Mouse (Mus musculus): ENCODE data around the gene Socs2.
"Not testable (repeated sequence)": the region's sequence is repeated elsewhere in the genome, so short reads cannot be mapped to it uniquely, and the experiment has no call there.

Gene Socs2

DNA sequence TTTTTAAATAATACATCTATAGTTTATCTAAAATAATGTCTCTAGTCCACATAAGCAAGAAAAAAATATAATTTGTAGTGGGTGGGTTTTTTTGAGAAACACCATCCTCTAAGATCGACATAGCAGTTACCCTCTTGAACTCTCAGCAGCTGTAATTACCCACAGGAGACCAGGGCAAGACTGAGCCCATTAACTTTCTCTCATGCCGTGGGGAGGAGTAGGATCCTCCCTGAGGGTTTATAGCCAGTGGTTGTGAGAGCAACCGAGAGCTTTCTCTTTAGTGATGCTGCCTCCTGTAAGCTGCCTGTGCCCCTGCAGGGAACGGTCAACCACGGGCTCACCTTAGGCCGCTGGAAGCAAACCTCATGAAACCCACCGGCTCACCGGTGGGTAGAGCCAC, 24.9 kb downstream of the Socs2 start:
- no peak for DNase-seq (ENCODE audit: low read depth, low spot score)

DNA sequence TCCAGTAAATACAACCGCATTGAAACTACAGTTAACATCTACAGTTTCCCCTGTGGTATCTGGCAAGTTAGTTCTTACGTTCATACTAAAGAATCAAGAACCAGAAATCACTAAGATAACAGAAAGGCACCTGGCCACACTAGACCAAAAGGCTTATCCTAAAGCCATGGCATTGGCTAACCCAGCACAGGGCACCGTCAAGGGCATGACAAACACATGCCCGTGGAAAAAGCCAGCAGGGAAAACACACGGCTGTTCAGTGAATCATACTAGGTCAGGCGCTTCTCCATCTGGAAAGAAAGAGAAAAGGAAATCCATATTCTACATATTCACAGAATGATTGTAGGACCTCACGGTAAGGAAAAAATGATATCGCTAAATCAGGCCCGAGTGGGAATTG, 26.1 kb downstream of the Socs2 start:
- DNase-seq (ENCODE audit: low read depth, low spot score): no peak

DNA sequence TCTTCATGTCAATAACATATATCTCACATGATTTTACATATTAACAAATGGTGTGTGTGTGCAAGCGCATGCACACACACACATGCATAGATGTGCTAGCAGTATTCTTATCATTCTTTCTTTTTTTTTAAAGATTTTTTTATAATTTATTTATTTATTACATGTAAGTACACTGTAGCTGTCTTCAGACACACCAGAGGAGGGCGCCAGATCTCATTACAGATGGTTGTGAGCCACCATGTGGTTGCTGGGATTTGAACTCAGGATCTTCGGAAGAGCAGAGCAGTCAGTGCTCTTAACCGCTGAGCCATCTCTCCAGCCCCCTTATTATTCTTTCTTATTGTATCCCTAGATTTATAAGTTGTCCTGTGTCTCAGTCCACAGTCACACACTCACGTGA, 27.2 kb downstream of the Socs2 start:
- DNase-seq (ENCODE audit: low read depth, low spot score): not testable (repeated sequence)

DNA sequence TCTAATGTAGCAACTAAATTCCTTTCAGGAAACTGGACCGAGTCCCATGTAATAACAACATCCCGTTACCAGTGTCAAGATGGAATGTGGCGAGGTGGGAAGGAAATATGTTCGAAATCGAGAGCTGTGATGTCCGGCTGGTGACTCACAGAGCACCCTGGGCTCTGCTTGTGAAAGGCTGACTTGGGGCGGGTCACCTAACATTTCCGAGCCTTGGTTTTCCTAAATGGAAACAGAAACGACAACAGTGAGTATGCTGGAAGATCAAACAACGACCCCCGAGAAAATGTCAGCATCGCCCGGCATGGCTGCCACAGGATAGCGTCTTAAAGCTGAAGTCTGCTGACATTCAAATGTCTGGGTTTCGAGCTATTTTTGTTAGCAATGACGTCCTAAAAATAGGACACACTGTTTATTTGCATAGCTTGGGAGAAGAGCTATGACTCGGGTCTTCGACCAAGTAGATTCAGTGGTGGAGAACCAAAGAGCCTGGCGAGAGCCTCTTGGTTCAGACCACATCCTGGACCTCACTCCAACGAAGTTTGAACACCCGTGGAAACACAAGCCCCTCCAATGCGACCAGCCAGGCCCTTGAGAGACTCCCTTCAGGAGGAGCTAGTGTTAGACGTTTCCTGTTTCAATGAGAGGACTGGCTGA, 28.0 kb downstream of the Socs2 start:
- DNase-seq (ENCODE audit: low read depth, low spot score): no peak

DNA sequence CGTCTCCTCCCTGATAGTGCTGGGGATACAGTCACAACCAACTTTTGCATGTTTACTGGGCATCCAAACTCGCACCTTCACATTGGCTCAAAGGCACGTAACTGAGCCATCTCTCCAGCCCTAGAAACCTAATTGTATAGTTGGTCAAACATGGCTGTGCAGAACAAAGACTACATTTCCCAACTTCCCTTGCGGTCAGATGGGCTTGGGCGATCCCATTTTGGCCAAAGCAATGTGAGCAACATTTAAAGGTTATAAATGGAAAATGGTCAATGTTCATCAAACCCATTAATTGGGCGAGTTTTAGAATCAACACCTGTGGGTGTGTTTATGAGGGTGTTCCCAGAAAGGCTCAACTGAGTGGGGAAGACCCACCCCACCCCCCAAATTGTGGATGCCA, 30.5 kb downstream of the Socs2 start:
- no peak for DNase-seq (ENCODE audit: low read depth, low spot score)

DNA sequence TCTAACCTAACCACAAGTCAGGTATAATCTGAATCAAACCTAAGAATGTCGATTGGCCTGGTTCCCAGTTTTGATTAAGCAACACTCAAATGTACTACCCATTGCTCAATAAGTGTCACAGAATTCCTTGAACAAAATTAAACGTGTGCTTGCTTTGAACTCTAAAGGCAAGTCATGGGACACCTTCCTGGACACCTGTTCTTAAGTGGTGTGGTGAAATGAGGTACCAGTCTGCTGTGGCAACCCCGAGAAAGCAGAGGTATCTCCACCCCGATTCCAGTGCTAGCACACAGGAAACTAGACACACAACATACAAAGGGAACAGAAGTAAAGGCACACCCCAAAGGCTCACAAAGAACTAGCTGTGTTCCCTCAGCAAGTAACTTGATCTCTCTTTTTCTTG, 31.2 kb downstream of the Socs2 start:
- DNase-seq (ENCODE audit: low read depth, low spot score): no peak

DNA sequence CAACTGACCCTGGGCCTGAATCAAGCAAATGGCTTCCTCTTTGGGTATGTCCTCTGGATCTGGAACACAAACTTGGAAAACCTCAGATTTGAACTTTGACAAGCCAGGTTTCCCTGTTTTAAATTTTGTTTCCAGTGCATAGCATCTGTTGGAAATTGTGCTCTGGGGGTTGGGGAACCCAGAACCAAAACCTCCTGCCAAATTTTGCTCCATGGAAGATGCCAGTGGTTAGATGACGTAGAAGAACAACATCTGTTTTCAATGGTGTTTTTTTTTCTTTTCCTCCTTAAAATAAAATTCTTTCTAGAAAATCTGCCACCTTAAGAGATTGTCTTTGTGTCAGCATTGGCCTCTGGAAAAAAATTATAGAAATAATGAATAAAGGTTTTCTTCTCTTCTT, 31.9 kb downstream of the Socs2 start:
- no peak for DNase-seq (ENCODE audit: low read depth, low spot score)

DNA sequence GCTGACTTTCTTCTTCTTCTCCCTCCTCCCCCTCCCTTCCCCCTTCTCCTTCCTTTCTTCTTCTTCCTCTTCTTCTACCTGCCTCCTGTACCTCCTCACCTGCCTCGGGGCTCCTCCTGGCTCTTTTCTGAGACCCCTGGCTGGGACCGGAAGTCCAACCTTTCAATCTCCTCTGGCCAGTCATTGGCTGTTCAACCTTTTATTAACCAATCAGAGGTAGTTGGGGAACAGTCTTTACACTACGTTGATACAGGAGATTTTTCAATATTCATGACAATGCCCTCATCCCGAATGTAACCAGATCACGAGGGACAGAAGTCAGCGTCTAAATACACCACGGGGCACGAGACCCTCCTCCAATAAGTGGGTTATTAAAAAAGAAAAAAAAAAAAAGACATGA, 32.5 kb downstream of the Socs2 start:
- DNase-seq (ENCODE audit: low read depth, low spot score): no peak

DNA sequence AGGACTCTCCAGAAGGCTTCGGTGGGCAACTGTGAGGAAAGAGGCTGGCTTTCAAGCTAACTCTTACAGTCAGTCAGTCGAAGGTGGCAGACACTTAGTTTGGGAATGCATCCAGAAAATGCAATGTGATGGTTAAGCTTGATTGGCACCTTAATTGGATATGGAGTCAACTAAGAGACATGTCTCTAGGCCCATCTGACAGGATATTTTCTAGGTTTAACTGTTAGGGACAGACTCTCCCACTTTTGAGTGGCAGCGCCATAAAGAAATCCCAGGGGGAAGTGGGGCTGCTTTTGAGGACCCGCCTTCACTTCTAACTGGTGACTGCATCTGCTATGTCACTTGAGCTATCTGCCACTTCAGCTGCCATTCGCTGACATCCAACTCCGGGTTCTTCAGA, 43.6 kb downstream of the Socs2 start:
- DNase-seq (ENCODE audit: low read depth, low spot score): no peak

DNA sequence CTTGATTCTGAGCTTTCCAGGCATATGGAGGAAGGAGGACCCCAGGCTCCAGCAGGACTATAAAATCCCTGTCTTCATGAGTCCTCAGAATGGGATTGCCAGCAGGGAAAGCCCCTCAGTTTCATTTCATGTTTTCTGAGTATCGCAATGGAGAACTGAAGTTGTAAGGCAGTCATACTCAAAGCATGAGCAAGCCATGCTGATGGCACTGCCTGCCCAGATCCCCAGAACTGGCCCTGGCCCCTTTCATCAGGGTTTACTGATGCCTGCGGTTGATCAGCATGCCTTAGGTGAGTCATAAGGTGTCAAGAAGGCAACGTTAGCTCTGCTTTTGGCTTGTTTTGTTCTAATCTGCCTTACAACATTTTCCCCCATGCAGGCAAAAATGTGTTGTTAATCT, 45.0 kb downstream of the Socs2 start:
- no peak for DNase-seq (ENCODE audit: low read depth, low spot score)

DNA sequence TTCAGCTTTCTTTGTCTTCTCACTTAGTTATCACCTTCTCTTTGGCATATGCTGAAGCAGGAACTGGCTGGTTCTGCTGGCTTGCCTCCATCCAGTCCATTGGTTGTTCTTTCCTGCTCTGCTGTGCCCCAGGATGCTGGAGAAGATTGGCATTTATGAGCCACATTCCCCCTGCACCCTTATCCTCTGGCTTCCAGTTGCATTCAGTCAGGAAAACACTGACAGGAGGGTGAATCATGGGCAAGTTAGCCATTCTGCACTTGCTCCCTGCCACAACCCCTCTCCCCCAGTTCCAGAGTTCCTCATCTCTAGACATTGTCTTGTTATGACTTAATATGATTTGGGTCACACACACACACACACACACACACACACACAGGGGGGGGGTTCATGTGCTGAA, 47.8 kb downstream of the Socs2 start:
- DNase-seq (ENCODE audit: low read depth, low spot score): no peak

DNA sequence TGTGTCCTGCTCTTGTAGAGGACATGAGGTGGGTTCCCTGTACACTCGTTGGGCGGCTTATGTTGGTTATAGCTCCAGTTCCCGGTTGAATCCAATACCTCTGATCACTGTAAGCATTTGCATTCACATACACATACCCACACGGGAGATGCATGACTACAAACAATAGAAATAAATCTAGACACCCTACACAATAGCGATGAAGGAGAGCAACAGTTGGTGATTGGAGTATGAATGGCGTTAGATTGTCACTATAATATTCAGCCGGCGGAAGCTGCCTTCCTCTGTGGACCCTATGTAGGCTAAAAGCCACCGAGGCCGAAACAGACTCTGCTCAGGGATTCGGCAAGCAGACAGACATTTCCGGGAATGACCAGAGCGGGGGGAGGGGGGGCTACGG, 48.8 kb downstream of the Socs2 start:
- DNase-seq (ENCODE audit: low read depth, low spot score): no peak

DNA sequence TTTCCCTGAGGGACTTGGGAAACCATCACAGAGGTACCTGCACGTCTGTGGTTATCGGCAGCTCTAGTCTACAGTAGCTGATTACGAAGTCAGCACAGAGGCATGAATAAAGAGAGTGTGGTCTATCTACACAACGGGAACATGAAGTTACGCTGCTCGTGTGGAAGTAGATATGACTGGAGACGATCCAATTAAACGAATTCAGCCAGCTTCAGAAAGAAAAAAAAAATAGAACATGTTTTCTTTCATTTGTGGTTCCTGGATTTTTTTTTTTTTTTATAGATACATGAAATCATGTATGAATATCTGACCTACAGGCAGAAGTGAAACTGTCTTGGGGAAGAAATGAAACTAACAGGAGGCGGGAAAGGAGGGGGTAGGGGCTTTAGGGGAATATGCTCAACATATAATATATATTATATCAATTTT, 49.3 kb downstream of the Socs2 start:
- no peak for DNase-seq (ENCODE audit: low read depth, low spot score)

DNA sequence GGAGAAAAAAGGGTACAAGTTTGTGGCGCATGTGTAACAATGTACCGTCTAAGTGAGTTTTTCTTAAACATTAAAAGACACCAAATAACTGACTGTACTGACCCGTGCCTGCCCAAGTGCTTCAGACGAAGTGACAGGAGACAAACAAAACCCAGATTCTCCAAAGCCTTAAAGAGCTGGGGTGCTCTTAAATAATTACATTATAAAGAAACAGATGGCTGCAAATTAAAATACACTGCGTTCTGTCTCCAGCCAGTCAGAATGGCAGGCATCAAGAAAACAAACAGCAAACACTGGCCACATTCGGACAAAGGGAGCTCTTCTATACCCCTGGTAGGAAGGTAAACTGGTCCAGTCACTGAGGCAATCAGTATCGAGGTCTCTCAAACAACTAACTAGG, 49.7 kb downstream of the Socs2 start:
- DNase-seq (ENCODE audit: low read depth, low spot score): no peak

DNA sequence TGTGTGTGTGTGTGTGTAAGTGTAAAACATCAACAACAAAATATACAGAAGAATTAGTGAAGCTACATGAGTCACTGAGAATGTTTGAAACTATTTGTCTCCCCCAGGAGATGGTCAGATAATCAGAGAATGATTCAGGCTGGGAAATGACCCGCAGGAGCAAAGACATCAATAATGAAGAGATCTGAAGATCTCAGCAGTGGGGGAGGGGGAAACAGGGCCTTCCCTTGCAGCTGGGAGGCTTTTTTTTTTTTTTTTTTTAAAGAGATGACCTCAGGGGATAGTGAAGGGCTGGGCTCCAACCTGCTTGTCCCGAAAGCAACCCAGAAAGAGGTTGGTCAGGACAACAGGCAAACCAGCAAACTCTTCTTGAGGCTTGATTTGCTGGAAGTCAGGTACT, 54.7 kb downstream of the Socs2 start:
- DNase-seq (ENCODE audit: low read depth, low spot score): no peak

DNA sequence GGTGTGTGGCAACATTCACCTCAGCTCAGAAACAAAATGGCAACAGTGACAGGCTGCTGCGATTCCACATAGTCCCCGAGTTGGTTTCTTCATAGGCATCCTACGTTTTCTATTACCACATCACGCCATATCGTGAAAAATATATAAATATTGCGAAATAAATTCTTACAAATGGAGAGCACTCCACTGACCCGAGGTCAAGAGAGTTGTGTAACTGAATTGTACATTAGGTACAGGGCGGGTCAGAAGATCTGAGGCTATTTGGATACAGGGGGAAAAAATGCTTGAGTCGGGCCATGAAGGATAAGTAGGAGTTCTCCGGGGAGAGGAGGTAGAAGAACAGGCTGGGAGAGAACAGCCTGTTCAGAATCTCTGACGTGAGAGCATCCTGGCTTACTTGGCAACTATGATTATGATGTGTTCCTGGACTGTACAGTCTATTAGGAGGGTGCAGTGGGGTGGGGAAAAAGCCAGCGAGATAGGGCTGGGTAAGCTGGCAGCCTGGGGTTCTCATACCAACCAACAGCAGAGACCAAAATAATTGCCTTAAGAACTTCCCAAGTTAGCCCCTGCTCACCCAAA, 55.6 kb downstream of the Socs2 start:
- no peak for DNase-seq (ENCODE audit: low read depth, low spot score)

DNA sequence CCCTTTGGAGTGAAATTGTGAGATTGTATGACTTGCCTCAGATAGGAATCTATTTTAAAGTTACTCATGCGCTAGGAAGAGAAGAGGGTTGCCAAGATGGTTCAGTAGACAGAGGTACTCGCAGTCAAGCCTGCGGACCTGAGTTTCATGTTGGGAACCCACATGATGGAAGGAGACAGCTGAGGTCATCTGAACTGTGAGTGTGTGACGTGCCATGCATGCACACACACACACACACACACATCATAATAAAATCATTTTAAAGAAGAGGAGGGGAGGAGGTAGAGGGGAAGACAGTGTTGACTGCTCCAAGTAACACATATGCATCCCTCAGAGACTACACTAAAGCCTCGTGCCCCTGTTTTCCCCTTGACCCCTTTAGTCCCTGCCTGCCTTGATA, 56.9 kb downstream of the Socs2 start:
- DNase-seq (ENCODE audit: low read depth, low spot score): no peak

DNA sequence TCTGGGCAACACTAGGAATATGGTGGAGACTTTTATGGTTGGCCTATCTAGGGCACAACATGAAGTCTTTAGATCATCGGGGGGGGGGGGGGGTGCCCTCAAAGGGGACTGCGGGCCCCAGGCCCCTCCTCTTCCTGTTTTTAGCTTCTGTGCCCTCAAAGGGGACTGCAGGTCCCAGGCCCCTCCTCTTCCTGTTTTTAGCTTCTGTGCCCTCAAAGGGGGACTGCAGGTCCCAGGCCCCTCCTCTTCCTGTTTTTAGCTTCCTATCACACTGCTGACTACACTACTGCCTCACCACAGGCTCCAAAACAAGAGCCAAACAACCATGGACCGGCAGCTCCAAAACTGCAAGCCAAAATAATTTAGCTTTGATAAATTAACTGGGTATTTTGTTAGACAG, 59.3 kb downstream of the Socs2 start:
- no peak for DNase-seq (ENCODE audit: low read depth, low spot score)

DNA sequence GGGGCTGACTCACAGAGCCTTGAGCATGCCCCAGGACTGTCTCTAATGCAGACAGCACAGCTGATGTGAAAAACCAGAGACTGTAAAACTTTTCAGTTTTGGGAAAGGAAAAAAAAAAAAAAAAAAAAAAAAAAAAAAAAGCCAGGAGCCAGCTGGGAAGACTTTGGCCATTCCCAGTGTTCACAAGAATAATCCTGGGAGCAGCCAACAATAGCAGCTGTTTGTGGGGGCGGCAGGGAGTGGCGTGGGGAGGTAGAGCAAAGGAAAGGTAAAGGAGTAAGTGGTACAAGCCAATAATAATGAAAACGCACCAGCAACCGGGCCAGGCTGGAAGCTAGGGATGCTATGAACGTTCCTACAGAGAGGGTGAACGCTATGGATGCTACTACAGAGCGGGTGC, 60.3 kb downstream of the Socs2 start:
- no peak for DNase-seq (ENCODE audit: low read depth, low spot score)

DNA sequence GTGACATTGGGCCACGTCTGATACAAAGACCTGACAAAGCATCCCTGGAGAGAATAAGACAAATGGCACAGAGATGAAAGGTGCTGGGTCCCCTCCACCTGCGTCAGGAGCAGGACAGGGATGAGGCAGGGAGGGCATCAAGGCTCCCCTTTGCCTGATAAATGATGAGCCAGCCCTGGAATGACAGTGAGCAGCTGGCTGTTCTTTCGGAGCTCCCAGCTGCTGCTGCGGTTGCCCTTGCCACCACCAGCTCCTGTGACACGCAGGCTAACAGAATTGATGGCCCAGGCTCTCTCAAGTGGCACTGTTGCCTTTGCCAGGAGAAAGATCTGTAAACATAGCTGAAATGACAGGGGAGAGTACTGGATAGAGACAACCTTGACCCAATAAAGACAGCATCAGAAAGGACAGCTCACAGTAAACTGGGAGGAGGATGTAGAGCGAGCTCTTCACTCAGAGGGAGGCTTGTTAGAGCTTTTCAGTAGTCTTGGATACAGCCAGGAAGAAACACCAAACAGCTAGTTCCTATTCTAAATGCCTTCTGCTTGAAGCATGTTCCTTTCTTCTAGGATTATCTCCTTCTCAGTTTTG, 61.2 kb downstream of the Socs2 start:
- DNase-seq (ENCODE audit: low read depth, low spot score): no peak

DNA sequence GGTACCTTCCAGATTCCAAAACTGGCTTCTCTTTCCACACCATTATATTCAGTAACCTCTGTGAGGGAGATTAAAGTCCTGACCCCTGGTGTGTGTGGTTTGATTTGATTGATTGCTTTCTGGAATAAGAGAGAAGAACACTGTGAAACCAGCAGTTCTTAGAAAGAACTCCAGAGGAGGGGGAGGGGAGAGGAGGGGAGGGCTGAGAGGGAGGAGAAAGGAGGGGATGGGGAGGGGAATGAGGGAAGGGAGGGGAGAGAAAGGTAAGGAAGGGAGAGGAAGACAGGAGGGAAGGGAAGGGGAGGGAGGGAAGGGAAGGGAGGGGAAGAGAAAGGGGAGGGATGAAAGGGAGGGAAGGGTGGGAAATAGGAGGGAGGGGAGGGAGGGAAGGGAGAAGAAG, 62.3 kb downstream of the Socs2 start:
- no peak for DNase-seq (ENCODE audit: low read depth, low spot score)

DNA sequence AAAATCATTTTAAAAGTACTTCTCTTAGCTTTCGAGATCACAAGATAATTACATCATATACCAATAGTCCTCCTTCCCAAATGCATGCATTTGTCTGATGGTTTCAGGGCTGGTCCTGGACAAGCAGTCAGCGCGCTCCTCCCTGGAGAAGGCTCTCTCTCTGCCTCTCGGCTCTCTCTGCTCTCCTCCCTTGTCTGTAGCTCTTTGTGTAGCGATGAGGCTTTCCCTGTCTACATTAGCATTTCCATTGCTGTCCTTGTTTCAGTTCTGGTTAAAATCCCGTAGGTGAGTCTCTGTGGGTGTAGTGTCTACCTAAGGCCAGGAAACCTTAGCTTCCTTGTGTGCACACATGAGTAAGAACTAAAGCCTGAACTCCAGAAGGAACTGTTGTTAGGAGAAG, 62.9 kb downstream of the Socs2 start:
- DNase-seq (ENCODE audit: low read depth, low spot score): no peak

DNA sequence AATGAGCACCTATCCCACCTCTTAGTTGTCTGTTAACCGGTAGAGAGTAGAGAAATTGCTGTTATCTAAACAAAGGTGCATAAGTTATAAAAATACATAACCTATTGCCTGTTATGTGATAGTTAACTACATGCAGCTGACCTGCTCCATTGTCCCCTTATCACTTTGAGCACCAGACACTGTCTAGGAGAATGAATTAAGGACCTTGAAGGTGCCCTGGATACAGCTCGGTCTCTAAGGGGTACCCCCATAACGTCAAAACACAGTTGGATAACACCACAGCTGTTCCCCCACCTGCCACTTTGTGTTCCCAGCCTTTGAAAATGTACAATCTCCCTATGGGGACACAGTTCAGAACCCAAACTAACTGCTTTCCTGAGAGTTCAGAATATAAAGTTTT, 68.5 kb downstream of the Socs2 start:
- no peak for DNase-seq (ENCODE audit: low read depth, low spot score)

DNA sequence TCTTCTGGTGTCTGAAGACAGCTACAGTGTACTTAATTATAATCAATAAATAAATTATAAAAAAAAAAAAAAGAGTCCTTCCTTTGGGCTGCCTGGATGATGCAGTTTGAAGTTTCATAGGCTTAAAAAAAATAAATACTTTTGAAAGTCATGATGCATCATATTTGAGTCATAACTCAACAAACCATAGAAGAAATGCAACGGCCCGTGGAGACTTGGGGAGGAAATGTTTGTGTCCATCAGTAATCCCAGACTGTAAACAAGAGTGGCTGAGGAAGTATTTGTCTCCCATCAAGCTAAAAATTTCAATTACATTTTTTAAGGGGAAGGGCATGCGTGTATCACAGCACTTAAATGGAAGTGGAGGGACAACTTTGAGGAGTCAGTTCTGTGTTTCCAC, 69.2 kb downstream of the Socs2 start:
- DNase-seq (ENCODE audit: low read depth, low spot score): no peak

Data from forelimb bud, embryonic 11.5 days (tissue).